Mouse (Mus musculus): Measurements from ENCODE around the gene Pif1. TPM values are rescaled to one million over a fixed set of nuclear protein-coding genes. Genes with fewer than 3 reads are reported as not detected.

Gene Pif1
- polyA plus RNA-seq, 1 experiment from 2014 or later: 13.3 TPM

- WGBS: 83% methylated on average over 9 of the region's 9 CpGs
Observed at GRCm38 (mm10) chr9:65593596-65593995, 6.6 kb downstream of the Pif1 start.

GRCm38 (mm10) chr9:65598765-65599249, 11.8 kb downstream of the Pif1 start:
- no peak overlapping the region for H3K4me2 ChIP-seq (ENCODE audit: low read depth, severe bottlenecking)

More at GRCm38 (mm10) chr9:65593596-65593995, 6.6 kb downstream of the Pif1 start:
- Histone ChIP-seq H3K27me3 (ENCODE audit: control insufficient read depth, insufficient read depth, low read length) (no peaks in the 10 kb centered on the region), H3K9ac (ENCODE audit: low read length) (no peak overlapping the region), H3K9me3 (ENCODE audit: control insufficient read depth, low read length) (no peaks in the 10 kb centered on the region), H3K36me3 (ENCODE audit: control insufficient read depth, insufficient read depth, low read length) (peaks cover 20% of the 10 kb centered on the region), H3K4me1 (ENCODE audit: control insufficient read depth, insufficient read depth, low read length) (peaks cover 9% of the 10 kb centered on the region), H3K4me2 (ENCODE audit: low read depth, severe bottlenecking) (no peak overlapping the region), H3K27ac (replicated peaks; ENCODE audit: low read depth, low read length) (no peak overlapping the region), H3K4me3 (ENCODE audit: low read depth, low read length) (no peak overlapping the region)
- no peak for ATAC-seq (ENCODE audit: insufficient number of reproducible peaks, low FRiP score, low TSS enrichment, low read depth)
- no peak for DNase-seq (ENCODE audit: low spot score)

GRCm38 (mm10) chr9:65600951-65601350, 14.0 kb downstream of the Pif1 start:
- ATAC-seq (ENCODE audit: insufficient number of reproducible peaks, low FRiP score, low TSS enrichment, low read depth) (no peak), DNase-seq (ENCODE audit: low spot score) (no peak)
- H3K27ac ChIP-seq (replicated peaks; ENCODE audit: low read depth, low read length): no peak overlapping the region
- WGBS: 70% methylated on average over 2 of the region's 2 CpGs
- no peaks in the 10 kb centered on the region for H3K4me1 ChIP-seq (ENCODE audit: control insufficient read depth, insufficient read depth, low read length)
- no peaks in the 10 kb centered on the region for H3K9me3 ChIP-seq (ENCODE audit: control insufficient read depth, low read length)
- H3K27me3 ChIP-seq (ENCODE audit: control insufficient read depth, insufficient read depth, low read length): no peaks in the 10 kb centered on the region
- no peak overlapping the region for H3K4me2 ChIP-seq (ENCODE audit: low read depth, severe bottlenecking)
- no peak overlapping the region for H3K9ac ChIP-seq (ENCODE audit: low read length)
- no peak overlapping the region for H3K4me3 ChIP-seq (ENCODE audit: low read depth, low read length)
- no peaks in the 10 kb centered on the region for H3K36me3 ChIP-seq (ENCODE audit: control insufficient read depth, insufficient read depth, low read length)

More at GRCm38 (mm10) chr9:65598765-65599249, 11.8 kb downstream of the Pif1 start:
- no peak overlapping the region for H3K27ac ChIP-seq (replicated peaks; ENCODE audit: low read depth, low read length)
- H3K4me3 ChIP-seq (ENCODE audit: low read depth, low read length): no peak overlapping the region
- 44% methylated on average over 8 of the region's 11 CpGs for WGBS
- DNase-seq (ENCODE audit: low spot score) (peak; percentile 64), ATAC-seq (ENCODE audit: insufficient number of reproducible peaks, low FRiP score, low TSS enrichment, low read depth) (no peak)
- H3K9me3 ChIP-seq (ENCODE audit: control insufficient read depth, low read length): no peaks in the 10 kb centered on the region
- no peaks in the 10 kb centered on the region for H3K27me3 ChIP-seq (ENCODE audit: control insufficient read depth, insufficient read depth, low read length)
- H3K4me1 ChIP-seq (ENCODE audit: control insufficient read depth, insufficient read depth, low read length): no peaks in the 10 kb centered on the region
- H3K36me3 ChIP-seq (ENCODE audit: control insufficient read depth, insufficient read depth, low read length): peaks cover 5% of the 10 kb centered on the region; the same call in 1 of the 2 replicates
- no peak overlapping the region for H3K9ac ChIP-seq (ENCODE audit: low read length)

- Histone ChIP-seq H3K27ac (replicated peaks; ENCODE audit: low read depth, low read length) (no peak overlapping the region), H3K36me3 (ENCODE audit: control insufficient read depth, insufficient read depth, low read length) (no peaks in the 10 kb centered on the region), H3K27me3 (ENCODE audit: control insufficient read depth, insufficient read depth, low read length) (no peaks in the 10 kb centered on the region), H3K4me3 (ENCODE audit: low read depth, low read length) (no peak overlapping the region), H3K9ac (ENCODE audit: low read length) (no peak overlapping the region), H3K4me1 (ENCODE audit: control insufficient read depth, insufficient read depth, low read length) (peaks cover 3% of the 10 kb centered on the region; the same call in 1 of the 2 replicates), H3K9me3 (ENCODE audit: control insufficient read depth, low read length) (no peaks in the 10 kb centered on the region), H3K4me2 (ENCODE audit: low read depth, severe bottlenecking) (no peak overlapping the region)
- WGBS: 55% methylated on average over 8 of the region's 8 CpGs
- DNase-seq (ENCODE audit: low spot score) (no peak), ATAC-seq (ENCODE audit: insufficient number of reproducible peaks, low FRiP score, low TSS enrichment, low read depth) (no peak)
Observed at GRCm38 (mm10) chr9:65603401-65604102, 16.6 kb downstream of the Pif1 start.

GRCm38 (mm10) chr9:65605471-65606136, 18.6 kb downstream of the Pif1 start:
- Histone ChIP-seq H3K4me3 (ENCODE audit: low read depth, low read length) (no peak overlapping the region), H3K27me3 (ENCODE audit: control insufficient read depth, insufficient read depth, low read length) (no peaks in the 10 kb centered on the region), H3K36me3 (ENCODE audit: control insufficient read depth, insufficient read depth, low read length) (no peaks in the 10 kb centered on the region), H3K4me1 (ENCODE audit: control insufficient read depth, insufficient read depth, low read length) (peaks cover 3% of the 10 kb centered on the region; the same call in 1 of the 2 replicates), H3K4me2 (ENCODE audit: low read depth, severe bottlenecking) (no peak overlapping the region), H3K27ac (replicated peaks; ENCODE audit: low read depth, low read length) (no peak overlapping the region), H3K9me3 (ENCODE audit: control insufficient read depth, low read length) (no peaks in the 10 kb centered on the region), H3K9ac (ENCODE audit: low read length) (0 out of 2 replicates have a peak overlapping the region, but pooled peaks have one; percentile 1)
- ATAC-seq (ENCODE audit: insufficient number of reproducible peaks, low FRiP score, low TSS enrichment, low read depth) (peak; percentile 83), DNase-seq (ENCODE audit: low spot score) (peak; percentile 92)
- WGBS: 10% methylated on average over 9 of the region's 9 CpGs

- Histone ChIP-seq H3K36me3 (ENCODE audit: control insufficient read depth, insufficient read depth, low read length) (no peaks in the 10 kb centered on the region), H3K4me3 (ENCODE audit: low read depth, low read length) (no peak overlapping the region), H3K27me3 (ENCODE audit: control insufficient read depth, insufficient read depth, low read length) (no peaks in the 10 kb centered on the region), H3K4me2 (ENCODE audit: low read depth, severe bottlenecking) (no peak overlapping the region), H3K9ac (ENCODE audit: low read length) (0 out of 2 replicates have a peak overlapping the region, but pooled peaks have one; percentile 1), H3K9me3 (ENCODE audit: control insufficient read depth, low read length) (no peaks in the 10 kb centered on the region), H3K4me1 (ENCODE audit: control insufficient read depth, insufficient read depth, low read length) (peaks cover 3% of the 10 kb centered on the region; the same call in 1 of the 2 replicates), H3K27ac (replicated peaks; ENCODE audit: low read depth, low read length) (no peak overlapping the region)
- ATAC-seq (ENCODE audit: insufficient number of reproducible peaks, low FRiP score, low TSS enrichment, low read depth): no peak
- 34% methylated on average over 9 of the region's 9 CpGs for WGBS
- no peak for DNase-seq (ENCODE audit: low spot score)
Observed at GRCm38 (mm10) chr9:65606321-65607109, 19.6 kb downstream of the Pif1 start.

GRCm38 (mm10) chr9:65607120-65607519, 20.2 kb downstream of the Pif1 start:
- no peak overlapping the region for H3K4me2 ChIP-seq (ENCODE audit: low read depth, severe bottlenecking)
- H3K4me1 ChIP-seq (ENCODE audit: control insufficient read depth, insufficient read depth, low read length): peaks cover 3% of the 10 kb centered on the region; the same call in 1 of the 2 replicates
- H3K27me3 ChIP-seq (ENCODE audit: control insufficient read depth, insufficient read depth, low read length): no peaks in the 10 kb centered on the region
- H3K9ac ChIP-seq (ENCODE audit: low read length): no peak overlapping the region
- H3K9me3 ChIP-seq (ENCODE audit: control insufficient read depth, low read length): no peaks in the 10 kb centered on the region
- H3K36me3 ChIP-seq (ENCODE audit: control insufficient read depth, insufficient read depth, low read length): no peaks in the 10 kb centered on the region
- DNase-seq (ENCODE audit: low spot score): no peak
- ATAC-seq (ENCODE audit: insufficient number of reproducible peaks, low FRiP score, low TSS enrichment, low read depth): no peak
- H3K4me3 ChIP-seq (ENCODE audit: low read depth, low read length): no peak overlapping the region
- WGBS: 66% methylated on average over 2 of the region's 2 CpGs
- no peak overlapping the region for H3K27ac ChIP-seq (replicated peaks; ENCODE audit: low read depth, low read length)

GRCm38 (mm10) chr9:65611969-65612486, 25.1 kb downstream of the Pif1 start:
- Histone ChIP-seq H3K27ac (replicated peaks; ENCODE audit: low read depth, low read length) (no peak overlapping the region), H3K4me2 (ENCODE audit: low read depth, severe bottlenecking) (no peak overlapping the region), H3K4me3 (ENCODE audit: low read depth, low read length) (no peak overlapping the region), H3K36me3 (ENCODE audit: control insufficient read depth, insufficient read depth, low read length) (no peaks in the 10 kb centered on the region), H3K4me1 (ENCODE audit: control insufficient read depth, insufficient read depth, low read length) (no peaks in the 10 kb centered on the region), H3K9ac (ENCODE audit: low read length) (no peak overlapping the region), H3K9me3 (ENCODE audit: control insufficient read depth, low read length) (no peaks in the 10 kb centered on the region), H3K27me3 (ENCODE audit: control insufficient read depth, insufficient read depth, low read length) (no peaks in the 10 kb centered on the region)
- DNase-seq (ENCODE audit: low spot score) (no peak), ATAC-seq (ENCODE audit: insufficient number of reproducible peaks, low FRiP score, low TSS enrichment, low read depth) (no peak)
- WGBS: 86% methylated on average over 5 of the region's 5 CpGs

All from limb, embryonic 11.5 days (tissue).